Mouse (Mus musculus): ENCODE results near the gene Ecd. TPM values are rescaled to one million over a fixed set of nuclear protein-coding genes. Genes with fewer than 3 reads are reported as not detected.

The Ecd gene
- polyA plus RNA-seq, 1 experiment, result 27.0 TPM

- Histone ChIP-seq H3K27me3 (ENCODE audit: control insufficient read depth, insufficient read depth, insufficient read length) (no peaks in the 10 kb centered on the region), H3K79me2 (ENCODE audit: control insufficient read depth, insufficient read depth) (peaks cover 37% of the 10 kb centered on the region), H3K4me3 (peak overlapping the region; percentile 65), H3K36me3 (ENCODE audit: control insufficient read depth, insufficient read depth) (peaks cover 14% of the 10 kb centered on the region), H3ac (ENCODE audit: control insufficient read depth, insufficient read length) (no peak overlapping the region), H3K4me2 (ENCODE audit: low read depth) (peak overlapping the region; percentile 75)
- no peak for TF ChIP-seq E2F4 (IDR thresholded peaks at IDR 0.05; ENCODE audit: insufficient read depth)
- TF ChIP-seq POLR2AphosphoS2 (IDR thresholded peaks at IDR 0.05; ENCODE audit: insufficient read length, low read depth), result peak; percentile 21
- TF ChIP-seq MYOG (IDR thresholded peaks at IDR 0.05; ENCODE audit: control insufficient read depth in 1 of 3, insufficient read depth in 1 of 3, insufficient read length in 2 of 3, low read depth in 2 of 3), result no peak
These were observed 41.6 kb upstream of the Ecd start for GRCm38 (mm10) chr14:20389446-20390079.

GRCm38 (mm10) chr14:20388441-20389129 is 40.7 kb upstream of the Ecd start, which contains the start of gene Dnajc9:
Gene Dnajc9, minus strand, starts transcription at chr14:20388910.
- Histone ChIP-seq H3ac (ENCODE audit: control insufficient read depth, insufficient read length) (peak within 1 kb of the TSS; percentile 60), H3K4me2 (ENCODE audit: low read depth) (peak within 1 kb of the TSS; percentile 83), H3K4me3 (peak within 1 kb of the TSS; percentile 65), H3K27me3 (ENCODE audit: control insufficient read depth, insufficient read depth, insufficient read length) (no peaks in the 10 kb centered on the region), H3K36me3 (ENCODE audit: control insufficient read depth, insufficient read depth) (peaks cover 17% of the 10 kb centered on the region), H3K79me2 (ENCODE audit: control insufficient read depth, insufficient read depth) (peaks cover 37% of the 10 kb centered on the region)
- TF ChIP-seq USF1 (IDR thresholded peaks at IDR 0.05; ENCODE audit: low read depth) (no peak), SRF (IDR thresholded peaks at IDR 0.05; ENCODE audit: control insufficient read depth, insufficient read length, low read depth) (no peak), MYOG (IDR thresholded peaks at IDR 0.05; ENCODE audit: control insufficient read depth in 1 of 3, insufficient read depth in 1 of 3, insufficient read length in 2 of 3, low read depth in 2 of 3) (no peak), TCF3 (IDR thresholded peaks at IDR 0.05; ENCODE audit: insufficient read length, low read depth) (no peak), TCF12 (IDR thresholded peaks at IDR 0.05; ENCODE audit: insufficient read depth, poor library complexity, severe bottlenecking) (no peak), MAX (IDR thresholded peaks at IDR 0.05; ENCODE audit: low read depth) (no peak), MYOD1 (IDR thresholded peaks at IDR 0.05; ENCODE audit: control insufficient read depth in 1 of 3, insufficient read length in 2 of 3, low read depth in 2 of 3) (peak in 1 of 3 experiments; percentile 35), REST (IDR thresholded peaks at IDR 0.05; ENCODE audit: insufficient read depth, insufficient read length) (peak; percentile 62), POLR2A (IDR thresholded peaks at IDR 0.05; ENCODE audit: insufficient read length, low read depth) (peak; percentile 81), POLR2AphosphoS2 (IDR thresholded peaks at IDR 0.05; ENCODE audit: insufficient read length, low read depth) (peak; percentile 93), E2F4 (IDR thresholded peaks at IDR 0.05; ENCODE audit: insufficient read depth) (peak; percentile 78), CEBPB (IDR thresholded peaks at IDR 0.05; ENCODE audit: insufficient read depth, poor library complexity, severe bottlenecking) (no peak)

DNA sequence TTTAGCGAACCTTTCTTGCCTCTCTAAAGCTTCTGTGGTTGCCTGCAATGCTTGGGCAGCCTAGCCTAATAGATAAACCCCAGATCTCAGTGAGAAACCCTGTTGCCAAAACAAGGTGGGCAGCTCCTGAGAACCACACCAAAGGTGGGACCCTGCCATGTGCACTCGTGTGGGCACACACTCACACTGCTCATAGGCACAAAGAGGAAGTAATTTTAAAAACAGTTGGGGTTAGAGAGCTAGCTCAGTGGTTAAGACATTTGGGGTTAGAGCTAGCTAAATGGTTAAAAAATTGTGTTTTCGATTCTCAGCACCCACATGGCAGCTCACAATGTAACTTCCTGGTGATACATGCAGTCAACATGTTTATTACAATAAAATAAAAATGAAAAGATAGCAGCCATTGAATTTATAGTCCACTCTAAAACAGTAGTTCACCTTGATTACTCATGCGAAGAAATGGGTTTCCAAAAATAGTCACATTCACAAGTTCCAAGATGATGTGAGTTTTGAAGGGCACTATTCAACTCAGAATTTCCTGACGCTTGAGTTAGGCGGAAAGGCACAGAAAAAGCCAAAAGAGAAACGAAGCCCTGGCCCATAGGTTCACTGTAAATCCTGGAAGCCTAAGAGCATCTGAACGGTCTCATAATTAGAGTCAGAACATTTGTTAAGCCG is 32.0 kb upstream of the Ecd start:
- H3K36me3 ChIP-seq (ENCODE audit: control insufficient read depth, insufficient read depth), result peaks cover 18% of the 10 kb centered on the region
- TF ChIP-seq SRF (IDR thresholded peaks at IDR 0.05; ENCODE audit: control insufficient read depth, insufficient read length, low read depth) (no peak), REST (IDR thresholded peaks at IDR 0.05; ENCODE audit: insufficient read depth, insufficient read length) (no peak), TCF3 (IDR thresholded peaks at IDR 0.05; ENCODE audit: insufficient read length, low read depth) (no peak), POLR2AphosphoS2 (IDR thresholded peaks at IDR 0.05; ENCODE audit: insufficient read length, low read depth) (no peak), CEBPB (IDR thresholded peaks at IDR 0.05; ENCODE audit: insufficient read depth, poor library complexity, severe bottlenecking) (no peak), MYOD1 (IDR thresholded peaks at IDR 0.05; ENCODE audit: control insufficient read depth in 1 of 3, insufficient read length in 2 of 3, low read depth in 2 of 3) (no peak), MYOG (IDR thresholded peaks at IDR 0.05; ENCODE audit: control insufficient read depth in 1 of 3, insufficient read depth in 1 of 3, insufficient read length in 2 of 3, low read depth in 2 of 3) (no peak), MAX (IDR thresholded peaks at IDR 0.05; ENCODE audit: low read depth) (no peak), POLR2A (IDR thresholded peaks at IDR 0.05; ENCODE audit: insufficient read length, low read depth) (no peak), USF1 (IDR thresholded peaks at IDR 0.05; ENCODE audit: low read depth) (no peak), E2F4 (IDR thresholded peaks at IDR 0.05; ENCODE audit: insufficient read depth) (no peak), TCF12 (IDR thresholded peaks at IDR 0.05; ENCODE audit: insufficient read depth, poor library complexity, severe bottlenecking) (no peak)

GRCm38 (mm10) chr14:20379087-20379640 is 31.2 kb upstream of the Ecd start:
- no peak overlapping the region for H3ac ChIP-seq (ENCODE audit: control insufficient read depth, insufficient read length)
- H3K4me3 ChIP-seq, result no peak overlapping the region
- peaks cover 18% of the 10 kb centered on the region for H3K36me3 ChIP-seq (ENCODE audit: control insufficient read depth, insufficient read depth)
- H3K79me2 ChIP-seq (ENCODE audit: control insufficient read depth, insufficient read depth), result peaks cover 5% of the 10 kb centered on the region
- TF ChIP-seq SRF (IDR thresholded peaks at IDR 0.05; ENCODE audit: control insufficient read depth, insufficient read length, low read depth) (no peak), MAX (IDR thresholded peaks at IDR 0.05; ENCODE audit: low read depth) (no peak), E2F4 (IDR thresholded peaks at IDR 0.05; ENCODE audit: insufficient read depth) (no peak), CEBPB (IDR thresholded peaks at IDR 0.05; ENCODE audit: insufficient read depth, poor library complexity, severe bottlenecking) (no peak), REST (IDR thresholded peaks at IDR 0.05; ENCODE audit: insufficient read depth, insufficient read length) (no peak), MYOD1 (IDR thresholded peaks at IDR 0.05; ENCODE audit: control insufficient read depth in 1 of 3, insufficient read length in 2 of 3, low read depth in 2 of 3) (no peak), TCF12 (IDR thresholded peaks at IDR 0.05; ENCODE audit: insufficient read depth, poor library complexity, severe bottlenecking) (no peak), POLR2AphosphoS2 (IDR thresholded peaks at IDR 0.05; ENCODE audit: insufficient read length, low read depth) (no peak), MYOG (IDR thresholded peaks at IDR 0.05; ENCODE audit: control insufficient read depth in 1 of 3, insufficient read depth in 1 of 3, insufficient read length in 2 of 3, low read depth in 2 of 3) (no peak), USF1 (IDR thresholded peaks at IDR 0.05; ENCODE audit: low read depth) (no peak), TCF3 (IDR thresholded peaks at IDR 0.05; ENCODE audit: insufficient read length, low read depth) (no peak), POLR2A (IDR thresholded peaks at IDR 0.05; ENCODE audit: insufficient read length, low read depth) (no peak)
- H3K27me3 ChIP-seq (ENCODE audit: control insufficient read depth, insufficient read depth, insufficient read length), result no peaks in the 10 kb centered on the region
- no peak overlapping the region for H3K4me2 ChIP-seq (ENCODE audit: low read depth)

More for the DNA sequence above, 32.0 kb upstream of the Ecd start:
- H3K79me2 ChIP-seq (ENCODE audit: control insufficient read depth, insufficient read depth), result peaks cover 5% of the 10 kb centered on the region
- H3K27me3 ChIP-seq (ENCODE audit: control insufficient read depth, insufficient read depth, insufficient read length), result no peaks in the 10 kb centered on the region
- no peak overlapping the region for H3K4me2 ChIP-seq (ENCODE audit: low read depth)
- no peak overlapping the region for H3ac ChIP-seq (ENCODE audit: control insufficient read depth, insufficient read length)
- H3K4me3 ChIP-seq, result no peak overlapping the region
